Mouse (Mus musculus) ES-CJ7 (cell line): ENCODE results near the gene Slc36a1.

ENCODE experiments used
- DNase-seq: peaks from one replicate; pipeline ENCODE4 v3.0.0; 2011; ENCODE audit warnings: low read depth, low spot score

The Slc36a1 gene

DNA sequence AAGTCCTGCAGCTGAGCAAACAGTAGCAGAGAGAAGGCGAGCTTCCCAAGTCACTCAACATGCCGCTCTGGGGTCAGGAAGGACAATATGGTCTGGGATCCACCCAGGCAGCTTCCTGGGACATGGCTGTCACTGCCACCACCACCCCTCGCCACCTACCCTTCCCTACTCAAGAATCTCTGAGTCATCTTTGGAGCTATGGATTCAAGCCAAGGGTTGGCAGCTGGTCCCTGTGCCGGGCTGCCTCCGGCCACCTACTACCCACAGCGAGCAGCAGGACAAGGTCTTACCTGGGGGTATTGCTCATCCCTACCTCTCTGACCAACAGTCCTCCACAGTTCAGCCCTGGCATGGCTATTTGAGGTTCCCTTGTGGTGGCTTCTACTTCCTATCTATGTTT is 70.6 kb downstream of the Slc36a1 start:
- no peak for DNase-seq
